Mouse (Mus musculus) heart, embryonic 16.5 days (tissue): ENCODE measurements around the gene Fam83b. TPM values are rescaled to one million over a fixed set of nuclear protein-coding genes. Genes with fewer than 3 reads are reported as not detected.

ENCODE experiments used
- ATAC-seq: fragments of 200-750 bp; cut with Nextera tagmentation; replicated peaks from 2 replicates; pipeline ENCODE4 v1.8.0; 2017; ENCODE audit warnings: moderate number of reproducible peaks; ENCODE audit not compliant: insufficient read depth, low FRiP score; ENCODE audit errors: extremely low read depth
- H3K27ac ChIP-seq: fragments of 300-500 bp; sonication (generic); 2 replicates; pipeline ENCODE4 v1.5.1; 2014; ENCODE audit warnings: mild to moderate bottlenecking, low read length, control low read depth, moderate library complexity
- H3K27me3 ChIP-seq: fragments of 300-500 bp; sonication (generic); 2 replicates; pipeline ENCODE4 v1.6.1; 2014; ENCODE audit warnings: low read length, mixed read lengths; ENCODE audit not compliant: control insufficient read depth, insufficient read depth
- H3K36me3 ChIP-seq: fragments of 300-500 bp; sonication (generic); 2 replicates; pipeline ENCODE4 v1.6.1; 2014; ENCODE audit not compliant: control insufficient read depth, insufficient read depth
- H3K4me1 ChIP-seq: fragments of 300-500 bp; sonication (generic); 2 replicates; pipeline ENCODE4 v1.6.1; 2014; ENCODE audit warnings: low read length, mixed read lengths; ENCODE audit not compliant: control insufficient read depth, insufficient read depth
- H3K4me2 ChIP-seq: fragments of 300-500 bp; sonication (generic); 2 replicates; pipeline ENCODE4 v1.6.1; 2014; ENCODE audit warnings: low read depth, mild to moderate bottlenecking, control low read depth, low read length
- H3K4me3 ChIP-seq: fragments of 300-500 bp; sonication (generic); 2 replicates; pipeline ENCODE4 v1.5.1; 2014; ENCODE audit warnings: mild to moderate bottlenecking, control low read depth, low read length
- H3K9ac ChIP-seq: fragments of 300-500 bp; sonication (generic); 2 replicates; pipeline ENCODE4 v1.6.1; 2014; ENCODE audit warnings: low read length, control low read depth
- H3K9me3 ChIP-seq: fragments of 300-500 bp; sonication (generic); replicated peaks from 2 replicates; pipeline ENCODE4 v1.6.1; 2016; ENCODE audit warnings: low read length; ENCODE audit not compliant: control insufficient read depth
- WGBS: fragments of 180-500 bp; shearing (Covaris S2); extraction: QIAGEN DNeasy Blood & Tissue Kit; methylation state at CpG from one replicate; pipeline ENCODE4 v1.1.7; 2014; 5-methylcytosine and 5-hydroxymethylcytosine counted together
- polyA plus RNA-seq: library from polyadenylated mRNA; unstranded; fragments of >200 nt; fragmentation: Nextera tagmentation; extraction: Ambion mirVana; gene quantifications from 2 replicates; pipeline ENCODE4 v1.2.1, GENCODE M21; 2015

Fam83b gene
- polyA plus RNA-seq, 1 experiment from 2014 or later: 0.62 TPM

DNA sequence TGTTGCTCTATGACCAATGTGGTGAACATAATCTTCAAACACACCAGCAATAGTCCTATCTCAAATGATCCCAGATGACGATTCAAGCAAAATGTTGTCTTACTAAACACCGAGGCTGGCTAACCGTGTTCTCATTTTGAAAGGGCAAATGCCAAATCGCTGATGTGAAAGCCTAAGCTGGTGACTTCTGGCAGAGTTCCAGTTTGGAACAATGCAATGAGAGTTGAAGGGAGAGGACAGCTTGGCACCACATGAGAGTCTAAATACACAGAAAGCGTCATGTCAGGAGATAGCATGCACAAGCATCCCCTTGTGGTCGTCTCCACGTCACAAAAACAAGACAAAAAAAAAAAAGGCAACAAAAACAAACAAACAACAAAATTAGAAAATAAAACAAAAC lies 27.6 kb downstream of the Fam83b start:
- Histone ChIP-seq H3K9ac (no peak overlapping the region), H3K27ac (no peak overlapping the region), H3K9me3 (no peaks in the 10 kb centered on the region), H3K4me3 (no peak overlapping the region), H3K36me3 (no peaks in the 10 kb centered on the region), H3K4me1 (no peaks in the 10 kb centered on the region), H3K27me3 (no peaks in the 10 kb centered on the region), H3K4me2 (no peak overlapping the region)
- ATAC-seq: no peak
- WGBS: 36% methylated on average over 7 of the region's 7 CpGs

DNA sequence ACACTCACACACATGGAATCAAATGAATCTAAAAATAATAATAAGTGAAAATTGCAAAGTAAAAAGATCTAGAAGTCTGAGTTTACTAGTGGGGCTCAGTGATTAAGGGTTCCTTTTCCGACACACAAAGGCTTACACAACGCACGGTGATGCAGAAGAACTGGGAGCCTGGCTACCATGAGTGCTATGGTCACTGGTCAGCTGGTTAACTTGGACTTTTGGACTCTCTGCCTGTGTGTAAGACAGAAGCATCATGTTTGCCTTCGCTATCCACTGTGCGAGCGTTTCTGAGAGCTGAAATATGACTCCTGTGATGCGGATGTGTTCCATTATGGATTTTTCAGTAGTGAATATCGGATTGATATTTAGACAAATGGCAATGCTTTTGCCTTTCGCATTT lies 30.9 kb downstream of the Fam83b start:
- ATAC-seq: no peak

GRCm38 (mm10) chr9:76532403-76532802 lies 34.5 kb downstream of the Fam83b start:
- Histone ChIP-seq H3K4me3 (no peak overlapping the region), H3K27ac (no peak overlapping the region), H3K4me2 (no peak overlapping the region), H3K27me3 (no peaks in the 10 kb centered on the region), H3K36me3 (no peaks in the 10 kb centered on the region), H3K9ac (no peak overlapping the region), H3K4me1 (no peaks in the 10 kb centered on the region), H3K9me3 (no peaks in the 10 kb centered on the region)
- WGBS: 87% methylated on average over 3 of the region's 3 CpGs
- ATAC-seq: no peak

More for the DNA sequence above, 30.9 kb downstream of the Fam83b start:
- Histone ChIP-seq H3K4me3 (no peak overlapping the region), H3K9ac (no peak overlapping the region), H3K4me2 (no peak overlapping the region), H3K27ac (no peak overlapping the region), H3K9me3 (no peaks in the 10 kb centered on the region), H3K4me1 (no peaks in the 10 kb centered on the region), H3K36me3 (no peaks in the 10 kb centered on the region), H3K27me3 (no peaks in the 10 kb centered on the region)
- WGBS: 80% methylated on average over 9 of the region's 9 CpGs

GRCm38 (mm10) chr9:76531368-76531767 lies 35.5 kb downstream of the Fam83b start:
- no peak overlapping the region for H3K4me2 ChIP-seq
- H3K36me3 ChIP-seq: no peaks in the 10 kb centered on the region
- no peaks in the 10 kb centered on the region for H3K9me3 ChIP-seq
- H3K27ac ChIP-seq: no peak overlapping the region
- no peak overlapping the region for H3K9ac ChIP-seq
- H3K4me1 ChIP-seq: no peaks in the 10 kb centered on the region
- no peaks in the 10 kb centered on the region for H3K27me3 ChIP-seq
- WGBS: 80% methylated on average over 4 of the region's 4 CpGs
- H3K4me3 ChIP-seq: no peak overlapping the region
- ATAC-seq: no peak

- no peak overlapping the region for H3K4me3 ChIP-seq
- H3K36me3 ChIP-seq: no peaks in the 10 kb centered on the region
- H3K9me3 ChIP-seq: no peaks in the 10 kb centered on the region
- 0 out of 2 replicates have a peak, but pooled peaks cover 2% of the 10 kb centered on the region for H3K4me1 ChIP-seq
- H3K9ac ChIP-seq: no peak overlapping the region
- no peak for ATAC-seq
- H3K4me2 ChIP-seq: no peak overlapping the region
- H3K27ac ChIP-seq: no peak overlapping the region
- H3K27me3 ChIP-seq: no peaks in the 10 kb centered on the region
Measured at GRCm38 (mm10) chr9:76525592-76525991, 41.3 kb downstream of the Fam83b start.

DNA sequence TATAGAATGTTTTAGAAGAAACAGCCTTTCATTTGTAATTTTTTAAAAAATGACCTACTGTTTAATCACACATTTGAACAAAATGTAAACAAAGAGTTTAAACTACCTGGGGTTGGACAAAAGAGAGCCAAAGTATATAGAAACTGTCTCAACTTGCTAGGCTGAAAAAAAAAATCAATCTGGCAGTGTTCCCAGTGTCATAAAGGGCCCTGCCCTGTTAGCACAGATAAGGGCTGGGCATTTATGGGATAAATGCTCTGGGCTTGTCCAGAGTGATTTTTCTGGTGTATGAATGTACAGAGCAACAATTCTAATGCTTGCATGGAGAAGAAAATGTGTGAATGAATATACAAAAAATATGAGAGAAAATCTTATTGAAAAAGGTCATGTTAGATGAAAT lies 43.8 kb downstream of the Fam83b start:
- H3K4me3 ChIP-seq: no peak overlapping the region
- H3K4me2 ChIP-seq: no peak overlapping the region
- no peak overlapping the region for H3K9ac ChIP-seq
- no peak for ATAC-seq
- no peaks in the 10 kb centered on the region for H3K9me3 ChIP-seq
- H3K27ac ChIP-seq: no peak overlapping the region
- H3K27me3 ChIP-seq: no peaks in the 10 kb centered on the region
- 0 out of 2 replicates have a peak, but pooled peaks cover 2% of the 10 kb centered on the region for H3K4me1 ChIP-seq
- H3K36me3 ChIP-seq: no peaks in the 10 kb centered on the region

GRCm38 (mm10) chr9:76521640-76522039 lies 45.3 kb downstream of the Fam83b start:
- H3K4me2 ChIP-seq: no peak overlapping the region
- no peaks in the 10 kb centered on the region for H3K27me3 ChIP-seq
- no peak overlapping the region for H3K27ac ChIP-seq
- ATAC-seq: no peak
- WGBS: 66% methylated on average over 3 of the region's 3 CpGs
- H3K9me3 ChIP-seq: no peaks in the 10 kb centered on the region
- no peak overlapping the region for H3K9ac ChIP-seq
- no peak overlapping the region for H3K4me3 ChIP-seq
- no peaks in the 10 kb centered on the region for H3K36me3 ChIP-seq
- 0 out of 2 replicates have a peak, but pooled peaks cover 2% of the 10 kb centered on the region for H3K4me1 ChIP-seq

GRCm38 (mm10) chr9:76518665-76519064 lies 48.3 kb downstream of the Fam83b start:
- no peak for ATAC-seq
- Histone ChIP-seq H3K9ac (no peak overlapping the region), H3K4me2 (no peak overlapping the region), H3K9me3 (no peaks in the 10 kb centered on the region), H3K4me3 (no peak overlapping the region), H3K27ac (no peak overlapping the region), H3K36me3 (no peaks in the 10 kb centered on the region), H3K4me1 (0 out of 2 replicates have a peak, but pooled peaks cover 2% of the 10 kb centered on the region), H3K27me3 (no peaks in the 10 kb centered on the region)
- 70% methylated on average over 1 of the region's 1 CpGs for WGBS

- H3K9me3 ChIP-seq: peaks cover 3% of the 10 kb centered on the region; the same call in 1 of the 2 replicates
- peaks cover 3% of the 10 kb centered on the region; the same call in 1 of the 2 replicates for H3K4me1 ChIP-seq
- no peaks in the 10 kb centered on the region for H3K36me3 ChIP-seq
- no peak overlapping the region for H3K4me3 ChIP-seq
- no peak for ATAC-seq
- H3K27ac ChIP-seq: no peak overlapping the region
- H3K4me2 ChIP-seq: no peak overlapping the region
- no peak overlapping the region for H3K9ac ChIP-seq
- H3K27me3 ChIP-seq: no peaks in the 10 kb centered on the region
Measured at GRCm38 (mm10) chr9:76505650-76506049, 61.3 kb downstream of the Fam83b start.

DNA sequence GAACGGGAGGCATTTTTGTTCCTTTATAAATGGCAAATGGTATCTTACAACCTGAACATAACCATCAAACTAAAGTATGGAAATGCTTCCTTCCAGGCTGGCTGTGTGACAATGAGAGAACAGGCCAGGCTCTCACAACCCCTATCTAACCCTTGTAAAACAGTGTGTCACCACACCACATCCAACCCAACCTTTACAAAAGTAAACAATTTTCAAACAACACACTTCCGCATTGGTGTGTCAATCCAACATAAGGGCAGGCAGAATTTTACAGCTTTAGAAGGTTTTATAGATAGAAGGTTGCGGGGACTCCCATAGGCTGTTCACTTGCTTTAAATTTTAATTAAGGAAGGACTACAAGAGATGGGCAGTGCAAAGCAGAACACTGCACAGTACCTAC lies 77.2 kb downstream of the Fam83b start:
- Histone ChIP-seq H3K4me3 (no peak overlapping the region), H3K36me3 (no peaks in the 10 kb centered on the region), H3K27ac (no peak overlapping the region), H3K4me2 (no peak overlapping the region), H3K27me3 (no peaks in the 10 kb centered on the region), H3K4me1 (no peaks in the 10 kb centered on the region), H3K9ac (no peak overlapping the region), H3K9me3 (no peaks in the 10 kb centered on the region)
- ATAC-seq: no peak
- 91% methylated on average over 3 of the region's 3 CpGs for WGBS
